ENCODE assay signal across 8 mouse cellular contexts in the genomic region with DNA sequence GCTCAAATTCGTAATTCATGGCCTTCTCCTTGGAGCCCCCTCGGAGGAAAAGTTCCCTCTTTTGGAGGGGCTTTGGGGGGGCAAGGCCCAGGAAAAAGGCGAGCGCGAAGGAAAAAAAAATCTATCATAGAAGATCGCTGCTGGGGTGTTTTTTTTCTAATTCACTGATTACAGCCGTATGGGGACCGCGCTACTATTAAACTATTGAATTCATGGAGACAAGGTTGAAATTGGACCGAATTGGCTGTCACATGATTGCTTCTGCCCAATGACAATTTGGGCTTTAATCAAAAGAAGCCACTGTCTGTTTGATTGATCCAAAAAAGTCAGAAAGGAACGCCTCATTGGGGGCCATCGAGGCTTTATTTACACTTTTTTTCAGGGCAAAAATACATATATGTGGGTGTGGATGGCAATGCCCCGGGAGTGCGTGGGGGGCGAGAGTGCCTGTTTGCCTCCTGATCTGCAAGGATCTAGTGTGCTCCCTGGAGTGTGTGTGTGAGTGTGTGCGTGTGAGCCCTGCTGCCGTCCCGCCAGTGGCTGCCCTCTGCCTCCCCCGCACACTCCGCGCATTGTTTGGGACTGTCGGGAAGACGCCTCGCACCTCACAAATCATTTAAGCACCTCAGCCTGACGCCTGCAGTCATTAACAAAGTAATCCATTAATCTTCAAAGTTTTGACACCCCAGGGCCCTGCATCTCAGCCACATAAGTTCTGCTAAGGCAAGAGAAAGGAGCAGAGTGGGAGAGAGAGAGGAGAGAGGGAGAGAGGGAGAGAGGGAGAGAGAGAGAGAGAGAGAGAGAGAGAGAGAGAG. TPM values are rescaled to one million over a fixed set of nuclear protein-coding genes. Genes with fewer than 3 reads are reported as not detected.
DNase-seq lines count a peak whose midpoint lies in the region; ATAC-seq and TF ChIP-seq lines count a peak whose summit lies in the region.

Gene Hoxa2, minus strand, starts transcription at position 206 of the 815 bp plus-strand sequence.

- no peaks in the 10 kb centered on the region; the same call in 1 of the 2 replicates for H3K4me1 ChIP-seq in liver, adult 2 months (ENCODE audit: control insufficient read depth, insufficient read depth, low read length)
- peaks cover 91% of the 10 kb centered on the region for H3K4me1 ChIP-seq in kidney, embryonic 15.5 days

- H3K27ac ChIP-seq in liver, adult 2 months (replicated peaks; ENCODE audit: insufficient read depth, low read depth, low read length) = peak within 1 kb of the TSS; percentile 63
- H3K27ac ChIP-seq in kidney, embryonic 15.5 days = peak within 1 kb of the TSS; percentile 90

- no peak for TF ChIP-seq CTCF in liver, adult 2 months (IDR thresholded peaks at IDR 0.05; ENCODE audit: low read depth, low read length)

- H3K79me2 ChIP-seq in liver, adult 2 months (ENCODE audit: control insufficient read depth, insufficient read depth, low read length) = no peaks in the 10 kb centered on the region
- peaks cover 9% of the 10 kb centered on the region for H3K79me2 ChIP-seq in myocyte (ENCODE audit: control insufficient read depth, insufficient read depth)

- H3K27me3 ChIP-seq in liver, adult 2 months (ENCODE audit: control insufficient read depth, insufficient read depth, low read length) = peaks cover 25% of the 10 kb centered on the region; the same call in 1 of the 2 replicates
- H3K27me3 ChIP-seq in kidney, embryonic 15.5 days = no peaks in the 10 kb centered on the region
- H3K27me3 ChIP-seq in myocyte (ENCODE audit: control insufficient read depth, insufficient read depth, insufficient read length) = no peaks in the 10 kb centered on the region

- ATAC-seq in kidney, embryonic 15.5 days (replicated peaks; ENCODE audit: low FRiP score) = peak; percentile 24; the same call in 1 of the 2 replicates

- WGBS in liver, adult 2 months = 5% methylated on average over 25 of the region's 25 CpGs
- WGBS in kidney, embryonic 15.5 days = 1% methylated on average over 25 of the region's 25 CpGs

- peak within 1 kb of the TSS; percentile 65 for H3K4me3 ChIP-seq in liver, adult 2 months (ENCODE audit: insufficient read depth, low read depth, low read length)
- peak within 1 kb of the TSS; percentile 44 for H3K4me3 ChIP-seq in kidney, embryonic 15.5 days (replicated peaks)
- H3K4me3 ChIP-seq in myocyte = no peak within 1 kb of the TSS

- no peak for TF ChIP-seq POLR2A in liver, adult 2 months (IDR thresholded peaks at IDR 0.05; ENCODE audit: extremely low read depth, insufficient read depth, low read length)
- TF ChIP-seq POLR2A in myocyte (IDR thresholded peaks at IDR 0.05; ENCODE audit: insufficient read length, low read depth) = no peak

- peak within 1 kb of the TSS; percentile 77 for H3K4me2 ChIP-seq in kidney, embryonic 15.5 days
- no peak within 1 kb of the TSS for H3K4me2 ChIP-seq in myocyte (ENCODE audit: low read depth)

- no peak within 1 kb of the TSS for H3ac ChIP-seq in myocyte (ENCODE audit: control insufficient read depth, insufficient read length)

- H3K9ac ChIP-seq in liver, adult 2 months (ENCODE audit: low read depth, low read length) = peak within 1 kb of the TSS; percentile 75
- H3K9ac ChIP-seq in kidney, embryonic 15.5 days = peak within 1 kb of the TSS; percentile 54

- no peaks in the 10 kb centered on the region for H3K36me3 ChIP-seq in liver, adult 2 months (ENCODE audit: control insufficient read depth, insufficient read depth, low read length)
- H3K36me3 ChIP-seq in kidney, embryonic 15.5 days = 0 out of 2 replicates have a peak, but pooled peaks cover under 1% of the 10 kb centered on the region
- H3K36me3 ChIP-seq in myocyte (ENCODE audit: control insufficient read depth, insufficient read depth) = peaks cover 10% of the 10 kb centered on the region

- no peaks in the 10 kb centered on the region for H3K9me3 ChIP-seq in kidney, embryonic 15.5 days (replicated peaks)

- no peak for DNase-seq in liver, adult 2 months (ENCODE audit: extremely low read depth, low read depth, low spot score)
- no peak for DNase-seq in liver
- DNase-seq in embryo, embryonic 9.5 days (ENCODE audit: extremely low spot score) = peak; percentile 85
- DNase-seq in layer of hippocampus, adult 9-11 months = no peak
- DNase-seq in cerebellum, adult 9-11 months = no peak
- DNase-seq in gastrocnemius, postnatal 4 days (ENCODE audit: low spot score in 2 of 2) = no peak

TF ChIP-seq in myocyte, 11 proteins besides CTCF, POLR2A, EP300 and RAD21:
- TF ChIP-seq USF1 (IDR thresholded peaks at IDR 0.05; ENCODE audit: low read depth) (no peak), REST (IDR thresholded peaks at IDR 0.05; ENCODE audit: insufficient read depth, insufficient read length) (no peak), POLR2AphosphoS2 (IDR thresholded peaks at IDR 0.05; ENCODE audit: insufficient read length, low read depth) (peak; percentile 57)

RNA-seq across cellular contexts. Expression of gene Hoxa2, which starts in this region (rescaled TPM):
- total RNA-seq in liver, adult 2 months (2014; rRNA removed) = 0.09 and 0.40 TPM in 2 replicates
- polyA plus RNA-seq in liver, adult 2 months (2012; rRNA removed) = 0.27 and 0.34 TPM in 2 replicates
- 2.2 and 3.6 TPM in 2 replicates for polyA plus RNA-seq in kidney, embryonic 15.5 days (2015; fragmentation: Nextera tagmentation; extraction: Ambion mirVana)
- polyA plus RNA-seq in myocyte (2012; fragmentation: generic; extraction: Trizol) = 0.32 TPM
- 1 to 10 TPM; 1.1 to 1.5 TPM for total RNA-seq in gastrocnemius, postnatal 4 days (2021)
